Mouse (Mus musculus) CH12.LX (cell line): Measurements from ENCODE around the gene Ncln. TPM values are rescaled to one million over a fixed set of nuclear protein-coding genes. Genes with fewer than 3 reads are reported as not detected.

Experiments
- DNase-seq: peaks from one replicate; pipeline ENCODE4 v3.0.0-alpha.2; 2013; ENCODE audit errors: extremely low read depth
- H3K27ac ChIP-seq: 2 replicates; pipeline ENCODE4 v1.5.1; 2012; ENCODE audit warnings: low read depth, mild to moderate bottlenecking, control low read depth, moderate library complexity; ENCODE audit not compliant: insufficient read depth
- H3K27me3 ChIP-seq: replicated peaks from 2 replicates; pipeline ENCODE3; 2012; ENCODE audit warnings: inconsistent platforms
- H3K36me3 ChIP-seq, 2 experiments: replicated peaks in 1 of 2; 2 replicates each; pipeline versions ENCODE3 to v1.6.1; 2012; ENCODE audit warnings: inconsistent platforms in 1 of 2, low read length in 1 of 2, mild to moderate bottlenecking in 1 of 2, mixed read lengths in 1 of 2, moderate library complexity in 1 of 2; ENCODE audit not compliant: control insufficient read depth in 1 of 2, insufficient read depth in 1 of 2
- H3K4me1 ChIP-seq, 2 experiments: 2 replicates each; pipeline ENCODE4 v1.6.1; 2012; ENCODE audit warnings: inconsistent platforms in 1 of 2, moderate library complexity in 1 of 2; ENCODE audit not compliant: insufficient read depth in 2 of 2, control insufficient read depth in 1 of 2
- H3K4me2 ChIP-seq: 2 replicates; pipeline ENCODE4 v1.6.1; 2012; ENCODE audit warnings: low read depth, mild to moderate bottlenecking, control low read depth; ENCODE audit not compliant: poor library complexity, insufficient read depth, severe bottlenecking
- H3K4me3 ChIP-seq, 3 experiments: fragments of 150-350 bp in 1 of 3; sonication (generic) in 1 of 3; replicated peaks in 1 of 3; 2 replicates each; pipeline versions ENCODE3 to v1.5.1; 2011 to 2012; ENCODE audit warnings: low read depth in 2 of 3, low read length in 2 of 3, mild to moderate bottlenecking in 2 of 3, moderate library complexity in 2 of 3, control low read depth in 1 of 3, improper control_type of control experiment in 1 of 3, inconsistent platforms in 1 of 3, mixed read lengths in 1 of 3; ENCODE audit not compliant: poor library complexity in 1 of 3
- H3K79me2 ChIP-seq: replicated peaks from 2 replicates; pipeline ENCODE4 v1.6.1; 2012; ENCODE audit warnings: mild to moderate bottlenecking, moderate library complexity; ENCODE audit not compliant: control insufficient read depth, poor library complexity, insufficient read depth, severe bottlenecking; ENCODE audit errors: extremely low read depth
- H3K9ac ChIP-seq: 2 replicates; pipeline ENCODE4 v1.6.1; 2012; ENCODE audit warnings: low read depth, mild to moderate bottlenecking, control low read depth, moderate library complexity; ENCODE audit not compliant: insufficient read depth
- H3K9me3 ChIP-seq: replicated peaks from 2 replicates; pipeline ENCODE3; 2012; ENCODE audit warnings: low read length, inconsistent platforms, mixed read lengths
- BHLHE40 ChIP-seq: IDR thresholded peaks from 2 replicates; pipeline ENCODE4 v1.6.1; 2011; ENCODE audit warnings: mild to moderate bottlenecking, low read depth, low read length, improper control_type of control experiment
- CHD1 ChIP-seq: IDR thresholded peaks from 2 replicates; pipeline ENCODE4 v1.6.1; 2012; ENCODE audit warnings: low read depth, low read length, improper control_type of control experiment, inconsistent platforms
- CHD2 ChIP-seq: IDR thresholded peaks from 2 replicates; pipeline ENCODE4 v1.6.1; 2011; ENCODE audit warnings: low read length, improper control_type of control experiment
- CTCF ChIP-seq, 2 experiments: IDR thresholded peaks in 1 of 2; conservative IDR thresholded peaks in 1 of 2; 2 replicates each; pipeline ENCODE4 v1.5.1; 2011 to 2012; ENCODE audit warnings: low read depth in 2 of 2, low read length in 2 of 2, improper control_type of control experiment in 1 of 2, inconsistent platforms in 1 of 2, mild to moderate bottlenecking in 1 of 2, moderate library complexity in 1 of 2
- EP300 ChIP-seq: IDR thresholded peaks from 2 replicates; pipeline ENCODE4 v1.6.1; 2011; ENCODE audit warnings: low read length, improper control_type of control experiment
- ETS1 ChIP-seq: conservative IDR thresholded peaks from 2 replicates; pipeline ENCODE4 v1.6.1; 2012; ENCODE audit warnings: low read depth, mild to moderate bottlenecking, inconsistent platforms, low read length, improper control_type of control experiment, moderate library complexity
- GABPA ChIP-seq: IDR thresholded peaks from 2 replicates; pipeline ENCODE4 v1.6.1; 2012; ENCODE audit warnings: low read depth, low read length, improper control_type of control experiment, inconsistent platforms; ENCODE audit not compliant: insufficient replicate concordance
- JUND ChIP-seq: conservative IDR thresholded peaks from 2 replicates; pipeline ENCODE4 v1.6.1; 2011; ENCODE audit warnings: low read depth, low read length, improper control_type of control experiment
- KAT2A ChIP-seq: IDR thresholded peaks from 2 replicates; pipeline ENCODE4 v1.6.1; 2012; ENCODE audit warnings: low read length, improper control_type of control experiment, inconsistent platforms; ENCODE audit not compliant: insufficient replicate concordance
- MAFK ChIP-seq: IDR thresholded peaks from 2 replicates; pipeline ENCODE4 v1.6.1; 2011; ENCODE audit warnings: low read length, improper control_type of control experiment; ENCODE audit not compliant: insufficient replicate concordance
- MAX ChIP-seq: IDR thresholded peaks from 2 replicates; pipeline ENCODE4 v1.6.1; 2011; ENCODE audit warnings: low read length, improper control_type of control experiment
- MEF2A ChIP-seq: IDR thresholded peaks from 2 replicates; pipeline ENCODE4 v1.6.1; 2014; ENCODE audit warnings: low read depth, mild to moderate bottlenecking, inconsistent platforms, low read length, improper control_type of control experiment, borderline replicate concordance
- MXI1 ChIP-seq: IDR thresholded peaks from 2 replicates; pipeline ENCODE4 v1.6.1; 2011; ENCODE audit warnings: mild to moderate bottlenecking, low read depth, low read length, improper control_type of control experiment
- MYC ChIP-seq: IDR thresholded peaks from 2 replicates; pipeline ENCODE4 v1.6.1; 2011; ENCODE audit warnings: low read depth, mild to moderate bottlenecking, improper control_type of control experiment, low read length
- NELFE ChIP-seq: IDR thresholded peaks from 2 replicates; pipeline ENCODE4 v1.6.1; 2011; ENCODE audit warnings: low read depth, low read length, improper control_type of control experiment
- NRF1 ChIP-seq: IDR thresholded peaks from 2 replicates; pipeline ENCODE4 v1.6.1; 2014; ENCODE audit warnings: low read depth, mild to moderate bottlenecking, inconsistent platforms, low read length, improper control_type of control experiment, moderate library complexity
- RAD21 ChIP-seq: IDR thresholded peaks from 2 replicates; pipeline ENCODE4 v1.6.1; 2011; ENCODE audit warnings: low read depth, mild to moderate bottlenecking, low read length, improper control_type of control experiment, moderate library complexity
- RCOR1 ChIP-seq: conservative IDR thresholded peaks from 2 replicates; pipeline ENCODE4 v1.6.1; 2012; ENCODE audit warnings: low read depth, mild to moderate bottlenecking, inconsistent platforms, low read length, improper control_type of control experiment
- SIN3A ChIP-seq: IDR thresholded peaks from 2 replicates; pipeline ENCODE4 v1.6.1; 2012; ENCODE audit warnings: low read length, improper control_type of control experiment, inconsistent platforms
- SMC3 ChIP-seq: IDR thresholded peaks from 2 replicates; pipeline ENCODE4 v1.6.1; 2011; ENCODE audit warnings: low read depth, low read length, improper control_type of control experiment
- UBTF ChIP-seq: IDR thresholded peaks from 2 replicates; pipeline ENCODE4 v1.6.1; 2012; ENCODE audit warnings: low read depth, mild to moderate bottlenecking, inconsistent platforms, low read length, improper control_type of control experiment, moderate library complexity
- USF1 ChIP-seq: IDR thresholded peaks from 2 replicates; pipeline ENCODE4 v1.6.1; 2014; ENCODE audit warnings: low read depth, mild to moderate bottlenecking, inconsistent platforms, low read length, improper control_type of control experiment
- ZC3H11A ChIP-seq: IDR thresholded peaks from 2 replicates; pipeline ENCODE4 v1.6.1; 2012; ENCODE audit warnings: low read depth, mild to moderate bottlenecking, inconsistent platforms, low read length, improper control_type of control experiment
- ZMIZ1 ChIP-seq: IDR thresholded peaks from 2 replicates; pipeline ENCODE4 v1.6.1; 2012; ENCODE audit warnings: low read depth, mild to moderate bottlenecking, inconsistent platforms, low read length, improper control_type of control experiment
- ZNF384 ChIP-seq: IDR thresholded peaks from 2 replicates; pipeline ENCODE4 v1.6.1; 2012; ENCODE audit warnings: low read depth, low read length, improper control_type of control experiment, inconsistent platforms
- dilution Hi-C: fragments of 300-500 bp; cut with MboI; formaldehyde crosslinking; loops from 2 replicates; pipeline ENCODE4 v1.14.3; 2020; ENCODE audit warnings: low sequenced_read_pairs; ENCODE audit not compliant: extremely low pct_unique_long_range_greater_than_20kb, extremely low pct_ligation_motif_present
- in situ Hi-C: fragments of 300-500 bp; cut with MboI; formaldehyde crosslinking; loops from 3 replicates; pipeline ENCODE4 v1.14.3; 2019; ENCODE audit warnings: low sequenced_read_pairs, low pct_ligation_motif_present, low pct_unique_long_range_greater_than_20kb, mixed read lengths
- polyA plus RNA-seq: library from polyadenylated mRNA; unstranded; fragments of >175 nt; gene quantifications from 2 replicates; pipeline ENCODE4 v1.2.1, GENCODE M21; 2012; ENCODE audit warnings: low read depth; ENCODE audit not compliant: insufficient read length
- total RNA-seq, 2 experiments: library from RNA; depleted of rRNA; stranded (reverse); fragments of 300-350 nt in 1 of 2; fragments of >200 nt in 1 of 2; gene quantifications; 2 replicates each; pipeline ENCODE4 v1.2.3; 2012 to 2014

Gene Ncln
- total and polyA plus RNA-seq, 3 experiments = 41.5 to 99.5 (median 89.5) TPM

GRCm38 (mm10) chr10:81464405-81465264, 31.6 kb downstream of the Ncln start:
- Histone ChIP-seq H3K9ac (no peak overlapping the region), H3K4me2 (no peak overlapping the region), H3K27ac (no peak overlapping the region), H3K36me3 (no peaks in the 10 kb centered on the region), H3K9me3 (peaks cover 1% of the 10 kb centered on the region), H3K4me3 (peak overlapping the region in 1 of 3 experiments; percentile 10)
- no peak for DNase-seq
- in situ Hi-C loops = no loop called here
- TF ChIP-seq RCOR1 = no peak
- no peak for TF ChIP-seq SMC3
- no peak for TF ChIP-seq JUND
- TF ChIP-seq SIN3A = no peak
- no peak for TF ChIP-seq CHD2
- TF ChIP-seq GABPA = no peak
- no peak for TF ChIP-seq NELFE
- TF ChIP-seq BHLHE40 = no peak
- no peak for TF ChIP-seq NRF1
- TF ChIP-seq MAX = no peak
- TF ChIP-seq CTCF (conservative IDR thresholded peaks at IDR 0.05 in 1 of 2, IDR thresholded peaks at IDR 0.05 in 1 of 2; ENCODE audit: low read depth in 2 of 2, low read length in 2 of 2) = no peak
- TF ChIP-seq ETS1 = no peak
- no peak for TF ChIP-seq UBTF
- no peak for TF ChIP-seq ZNF384
- no peak for TF ChIP-seq MXI1
- no peak for TF ChIP-seq EP300
- TF ChIP-seq KAT2A = no peak
- no peak for TF ChIP-seq MYC
- no peak for TF ChIP-seq USF1
- TF ChIP-seq ZMIZ1 = no peak
- TF ChIP-seq, all 38 proteins: peak for 0
- Histone ChIP-seq H3K27me3 (peaks cover 97% of the 10 kb centered on the region), H3K4me1 (peaks cover 4 to 18% of the 10 kb centered on the region in 2 experiments; a peak in 3 of 4 replicates), H3K79me2 (no peaks in the 10 kb centered on the region)
- dilution Hi-C loops = no loop called here

- Histone ChIP-seq H3K27ac (no peak overlapping the region), H3K27me3 (peaks cover 95% of the 10 kb centered on the region), H3K36me3 (no peaks in the 10 kb centered on the region), H3K4me3 (no peak overlapping the region), H3K9me3 (peaks cover 1% of the 10 kb centered on the region), H3K4me1 (peaks cover 4 to 18% of the 10 kb centered on the region in 2 experiments; a peak in 3 of 4 replicates), H3K79me2 (no peaks in the 10 kb centered on the region), H3K4me2 (no peak overlapping the region), H3K9ac (no peak overlapping the region)
- in situ Hi-C loops (no loop called here), dilution Hi-C loops (no loop called here)
- DNase-seq = no peak
- TF ChIP-seq ZC3H11A = no peak
- TF ChIP-seq NRF1 = no peak
- TF ChIP-seq CHD1 = no peak
- TF ChIP-seq CHD2 = no peak
- no peak for TF ChIP-seq JUND
- TF ChIP-seq MAX = no peak
- TF ChIP-seq RAD21 = no peak
- no peak for TF ChIP-seq RCOR1
- no peak for TF ChIP-seq MAFK
- no peak for TF ChIP-seq MEF2A
Measured at GRCm38 (mm10) chr10:81463531-81463930, 32.7 kb downstream of the Ncln start.
